Mouse (Mus musculus) embryonic fibroblast, embryonic 13.5 days (primary cell): ENCODE results near the gene Fhl2.

Source experiments
- CTCF ChIP-seq: IDR thresholded peaks from 2 replicates; pipeline ENCODE4 v1.5.1; 2011; ENCODE audit warnings: mild to moderate bottlenecking, control low read depth, low read length, moderate library complexity, borderline replicate concordance; ENCODE audit not compliant: insufficient read depth
- POLR2A ChIP-seq: IDR thresholded peaks from 2 replicates; pipeline ENCODE4 v1.6.1; 2011; ENCODE audit warnings: low read depth, mild to moderate bottlenecking, control low read depth, low read length, moderate library complexity

DNA sequence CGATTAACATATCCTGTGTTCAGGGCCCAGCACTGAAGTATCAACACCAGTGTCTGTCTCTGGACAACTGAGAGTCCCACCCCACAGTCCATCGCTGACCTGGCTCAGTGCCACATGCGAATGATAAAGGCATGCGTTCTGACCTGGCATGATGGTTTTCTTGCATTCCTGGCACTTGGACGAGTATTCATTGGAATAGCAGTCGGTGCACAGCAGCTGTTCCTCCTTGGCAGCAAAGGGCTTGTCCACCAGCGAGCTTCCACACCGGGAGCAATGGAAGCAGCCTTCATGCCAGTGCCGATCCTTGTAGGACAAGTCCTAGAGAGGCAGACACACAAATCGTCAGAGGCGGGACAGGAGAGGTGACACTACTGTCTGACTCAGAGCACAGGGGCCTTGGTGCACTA is 55.2 kb downstream of the Fhl2 start:
- TF ChIP-seq CTCF: no peak
- TF ChIP-seq POLR2A: no peak
